Mouse (Mus musculus) megakaryocyte-erythroid progenitor cell, adult 5-6 weeks (primary cell): Measurements from ENCODE around the gene Gm28557. TPM values are rescaled to one million over a fixed set of nuclear protein-coding genes. Genes with fewer than 3 reads are reported as not detected.
A peak's percentile ranks its signal among the peaks of the same experiment; 100 is the strongest.
"Not testable (repeated sequence)": the region's sequence is repeated elsewhere in the genome, so short reads cannot be mapped to it uniquely, and the experiment has no call there.

Experiments used
- ATAC-seq: replicated peaks from 2 replicates; pipeline ENCODE4 v1.8.0; 2016; ENCODE audit warnings: mild to moderate bottlenecking, inconsistent platforms; ENCODE audit not compliant: severe bottlenecking, poor library complexity, low FRiP score, low TSS enrichment
- total RNA-seq, 2 experiments: library from RNA; stranded (forward) in 1 of 2; stranded (reverse) in 1 of 2; fragments of 200-1000, 215-1000 nt in 1 of 2; fragments of >200 nt in 1 of 2; fragmentation: Nextera tagmentation in 1 of 2; gene quantifications; 2 replicates each; pipeline ENCODE4 v1.2.3; 2014 to 2017

The Gm28557 gene
- total RNA-seq (2014; fragmentation: Nextera tagmentation) (3.1 and 6.2 TPM in 2 replicates), total RNA-seq (2017) (5.3 and 6.3 TPM in 2 replicates)

DNA sequence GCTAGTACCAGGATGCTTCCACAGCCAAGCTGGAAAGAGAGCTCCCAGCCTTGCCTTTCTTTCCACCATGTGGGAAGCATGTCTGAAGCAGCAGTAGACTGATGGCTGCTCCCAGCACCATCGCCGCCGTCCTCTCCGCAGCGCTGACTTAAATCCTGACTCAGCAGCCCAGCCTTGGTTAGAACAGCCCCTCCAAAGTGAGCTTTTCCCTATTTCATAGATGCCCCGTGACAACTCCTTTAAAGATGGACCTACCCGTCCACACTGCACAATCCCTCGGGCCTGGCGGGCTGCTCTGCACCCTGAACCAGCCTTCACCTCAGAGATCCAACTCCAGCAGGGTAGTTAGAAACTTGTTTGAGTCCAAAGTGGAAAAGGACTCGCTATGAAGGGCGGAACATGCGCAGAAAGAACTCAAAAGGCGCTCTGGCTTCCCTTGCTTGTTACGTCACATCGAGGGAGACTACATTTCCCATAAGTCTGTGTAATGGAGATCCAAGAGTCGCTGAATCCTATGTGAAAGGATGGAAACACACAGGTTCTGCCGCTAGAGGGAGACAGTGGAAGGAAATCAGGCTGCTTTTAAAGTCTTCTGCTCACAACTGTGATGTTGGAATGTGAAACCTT, at the start of gene Gm28557:
Gene Gm28557, minus strand, starts transcription at position 411 of the 627 bp plus-strand sequence.
- ATAC-seq: peak; percentile 98

DNA sequence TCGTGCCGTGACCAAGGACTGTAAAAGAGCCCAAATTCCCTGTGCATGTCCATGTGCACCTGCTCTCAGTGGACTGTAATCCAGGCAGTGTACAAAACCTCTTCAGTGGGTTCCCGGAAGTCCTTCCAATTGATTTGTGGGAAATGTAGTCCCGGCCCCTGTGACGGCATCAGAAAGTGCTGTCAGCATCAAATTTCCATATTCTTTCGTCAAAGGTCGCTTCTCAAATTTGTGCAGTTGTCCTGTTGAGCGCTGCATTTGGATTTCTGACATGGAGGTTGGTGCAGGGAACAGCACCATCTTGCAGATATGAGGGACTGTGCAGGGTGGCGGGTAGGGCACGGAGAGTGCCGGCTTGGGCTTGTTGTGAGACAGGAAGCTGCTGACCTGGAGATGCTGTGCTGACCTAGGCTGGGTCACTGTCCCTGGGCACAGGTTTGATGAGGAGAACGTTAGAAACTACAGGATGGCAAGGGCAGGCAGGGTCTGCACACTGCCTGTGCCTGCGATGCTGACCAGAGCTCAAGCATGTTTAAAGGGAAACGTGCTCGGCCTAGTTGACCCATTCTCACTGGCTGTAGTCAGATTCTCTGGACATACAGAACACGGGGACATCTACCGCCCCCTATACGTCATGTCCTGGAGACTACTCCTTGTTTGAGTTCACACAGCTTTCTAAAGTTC, 19.8 kb upstream of the Gm28557 start:
- ATAC-seq: peak; percentile 98

DNA sequence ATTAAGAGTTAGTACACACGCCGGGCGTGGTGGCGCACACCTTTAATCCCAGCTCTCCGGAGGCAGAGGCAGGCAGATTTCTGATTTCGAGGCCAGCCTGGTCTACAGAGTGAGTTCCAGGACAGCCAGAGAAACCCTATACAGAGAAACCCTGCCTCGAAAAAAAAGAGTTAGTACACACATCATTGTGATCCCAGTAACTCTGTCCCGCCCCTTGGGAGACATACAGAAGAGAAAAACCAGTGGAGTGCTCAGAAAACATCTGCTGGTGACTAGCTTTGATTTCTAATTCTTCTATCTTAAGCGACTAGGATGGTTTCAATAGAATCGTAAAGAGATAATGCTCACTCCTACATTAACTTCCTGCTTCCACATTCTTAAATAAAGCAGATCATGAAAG, 19.1 kb upstream of the Gm28557 start:
- ATAC-seq: not testable (repeated sequence)

DNA sequence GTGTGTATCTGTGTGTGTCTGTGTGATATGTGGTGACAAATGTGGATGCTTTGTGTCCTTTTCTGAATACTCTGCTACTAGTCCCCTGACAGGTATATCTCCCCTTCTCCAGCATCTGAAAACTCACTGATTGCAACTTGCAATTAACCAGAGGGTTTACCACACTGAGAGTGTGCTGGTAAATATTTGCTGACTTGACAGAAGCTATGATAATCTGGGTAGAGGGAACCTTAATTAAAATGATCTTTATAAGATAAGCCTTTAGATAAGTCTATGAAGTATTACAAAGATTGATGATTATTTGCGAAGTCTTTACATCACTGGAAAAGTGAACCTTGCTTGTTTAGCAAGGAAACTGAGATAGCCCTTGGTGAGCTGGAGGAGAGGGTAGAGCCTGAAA, 16.1 kb upstream of the Gm28557 start:
- no peak for ATAC-seq

DNA sequence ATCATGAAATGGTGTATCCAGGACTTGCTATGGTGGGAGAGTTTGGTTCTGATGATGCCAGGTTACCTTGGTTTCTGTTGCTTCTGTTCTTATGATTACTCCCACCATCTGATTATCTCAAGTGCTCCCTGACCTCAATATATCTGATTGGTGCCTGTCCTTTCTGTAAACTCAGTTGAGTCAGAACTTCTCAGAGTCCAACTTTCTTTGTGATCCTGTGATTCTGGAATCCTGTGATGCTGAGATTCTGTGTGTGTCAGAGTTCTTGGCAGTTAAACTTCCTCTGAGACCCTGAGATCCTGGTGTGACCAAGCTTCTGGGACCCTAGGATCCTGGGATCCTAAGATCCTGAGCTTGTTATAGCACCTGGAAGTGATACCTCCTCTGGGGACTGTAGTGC, 13.0 kb upstream of the Gm28557 start, which contains the start of gene Zfp759:
Gene Zfp759, plus strand, starts transcription at position 301 of the 400 bp plus-strand sequence.
- ATAC-seq: not testable (repeated sequence)

DNA sequence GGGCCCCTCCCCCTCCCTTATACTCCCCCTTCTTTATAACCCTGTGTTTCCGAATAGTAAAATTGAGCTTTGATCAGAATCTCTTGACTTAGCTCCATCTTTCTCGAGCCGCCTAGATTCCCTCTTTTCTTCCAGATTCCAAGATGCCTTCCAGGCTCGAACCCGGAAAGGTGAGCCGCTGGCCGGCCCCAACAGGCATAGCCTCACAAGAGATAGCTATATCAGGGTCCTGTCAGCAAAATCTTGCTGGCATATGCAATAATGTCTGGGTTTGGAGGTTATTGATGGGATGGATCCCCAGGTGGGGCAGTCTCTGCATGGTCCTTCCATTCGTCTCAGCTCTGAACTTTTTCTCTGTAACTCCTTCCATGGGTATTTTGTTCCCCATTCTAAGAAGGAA, 7.8 kb upstream of the Gm28557 start, which contains the start of gene Rslcan18:
Gene Rslcan18, minus strand, starts transcription at position 101 of the 400 bp plus-strand sequence.
- ATAC-seq: not testable (repeated sequence)

DNA sequence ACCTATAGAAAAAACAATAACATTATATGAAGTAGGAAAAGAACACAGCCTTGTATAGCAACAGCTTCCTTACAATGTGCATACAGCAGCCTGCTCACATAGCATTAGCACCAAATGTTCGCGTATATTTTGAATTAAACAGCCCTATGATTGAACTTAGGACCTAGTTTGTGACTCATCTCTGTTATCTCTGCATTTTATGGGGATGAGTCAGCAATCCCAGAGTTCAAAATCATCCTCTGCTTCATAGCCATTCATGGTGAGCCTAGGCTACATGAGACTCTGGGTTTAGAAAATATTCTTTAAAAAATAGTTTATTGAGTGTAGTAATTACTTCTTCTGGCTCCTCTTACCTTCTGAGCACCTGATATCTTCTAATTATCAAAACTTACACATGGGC, 4.9 kb upstream of the Gm28557 start:
- no peak for ATAC-seq

DNA sequence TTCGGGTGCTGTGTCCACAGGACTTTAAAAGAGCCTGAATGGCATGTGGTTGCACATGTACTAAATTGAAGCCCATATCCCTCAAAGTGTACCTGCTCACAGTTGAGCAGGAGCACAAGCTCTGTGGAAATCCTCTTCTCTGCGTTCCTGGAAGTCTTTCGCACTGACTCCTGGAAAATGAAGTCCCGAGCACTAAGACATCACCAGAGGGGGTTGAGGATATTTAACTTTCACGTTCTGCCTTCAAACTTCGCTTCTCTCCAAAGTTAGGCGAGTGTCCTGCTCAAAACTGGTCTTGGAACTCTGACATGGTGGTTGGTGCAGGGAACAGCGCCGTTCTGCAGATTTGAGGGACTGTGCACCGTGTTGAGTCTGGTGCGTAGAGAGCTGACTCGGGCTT, 3.7 kb upstream of the Gm28557 start:
- no peak for ATAC-seq

DNA sequence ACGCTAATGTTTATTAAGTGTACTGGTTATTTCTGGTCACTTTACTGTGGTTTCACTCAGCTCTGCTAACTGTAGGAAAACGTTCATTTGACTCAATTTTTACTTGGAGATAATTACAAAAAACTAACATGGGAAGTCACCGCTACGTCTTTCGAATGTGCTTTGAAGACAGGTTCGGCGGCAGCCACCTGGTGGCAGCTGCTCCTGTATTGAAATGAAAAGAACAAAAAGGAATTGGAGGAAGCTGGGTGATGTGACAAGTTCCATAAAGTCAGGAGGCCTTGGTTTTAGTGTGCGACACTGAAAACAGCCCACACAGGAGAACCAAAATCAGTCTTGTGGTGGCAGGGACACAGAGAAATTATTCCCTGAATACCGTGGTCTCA, 410 bp upstream of the Gm28557 start:
- peak; percentile 85 for ATAC-seq

DNA sequence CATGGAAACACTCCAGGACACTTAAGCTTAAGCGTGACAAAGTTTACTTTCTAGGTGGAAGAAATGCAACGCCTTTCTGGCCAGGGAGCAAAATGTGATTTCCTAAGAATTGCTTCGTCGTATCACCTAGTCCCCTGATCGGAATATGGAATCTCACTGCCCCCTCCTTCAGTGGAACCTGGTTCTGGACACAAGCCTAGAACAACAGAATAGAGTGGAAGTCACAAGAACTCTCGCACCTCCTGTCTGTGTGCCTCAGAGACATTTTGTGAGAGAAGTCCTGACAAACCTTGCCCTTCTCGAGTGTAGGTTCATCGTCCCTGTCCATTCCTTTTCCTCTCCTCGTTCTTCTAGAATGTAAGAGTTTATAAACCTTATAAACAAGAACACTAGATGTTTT, 723 bp downstream of the Gm28557 start:
- no peak for ATAC-seq

DNA sequence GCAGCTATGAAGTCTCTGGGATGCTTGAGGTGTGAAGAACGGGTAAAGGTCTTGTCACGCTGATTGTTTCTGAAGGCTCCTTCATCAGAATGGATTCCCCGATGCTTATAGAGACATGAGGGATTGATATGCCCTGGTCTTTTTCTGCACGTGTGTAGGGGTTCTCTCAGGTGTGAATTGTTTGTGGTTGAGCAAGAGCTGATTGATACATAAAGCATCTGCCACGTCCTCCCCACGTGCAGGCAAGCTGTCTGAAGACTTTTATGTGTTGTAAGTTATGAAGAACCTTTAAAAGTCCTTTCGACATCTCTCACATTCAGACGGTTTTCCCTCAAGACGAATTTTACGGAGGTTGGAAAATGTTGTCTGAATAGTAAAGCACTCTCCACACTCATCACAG, 10.5 kb downstream of the Gm28557 start, which contains the start of gene Zfp708:
Gene Zfp708, minus strand, starts transcription at position 101 of the 400 bp plus-strand sequence.
- no peak for ATAC-seq

DNA sequence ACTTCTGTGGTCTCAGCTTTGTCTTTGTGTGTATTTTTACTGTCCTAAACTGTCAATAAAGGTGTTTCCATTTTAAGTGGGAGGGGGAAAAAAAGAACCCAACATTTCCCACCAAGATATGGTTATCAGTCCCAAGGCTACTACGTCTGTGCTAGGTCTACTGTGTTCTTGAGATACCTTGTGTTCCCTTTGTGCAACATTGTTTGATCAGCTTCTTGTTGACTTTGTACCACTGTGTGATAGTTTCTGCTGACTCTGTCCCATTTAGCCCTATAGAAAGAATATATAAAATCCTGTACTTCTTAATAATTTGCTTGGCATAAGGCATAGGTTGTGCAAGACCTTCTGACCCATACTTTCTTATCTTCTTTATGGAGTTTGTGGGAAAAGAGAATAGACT, 18.2 kb downstream of the Gm28557 start:
- no peak for ATAC-seq

DNA sequence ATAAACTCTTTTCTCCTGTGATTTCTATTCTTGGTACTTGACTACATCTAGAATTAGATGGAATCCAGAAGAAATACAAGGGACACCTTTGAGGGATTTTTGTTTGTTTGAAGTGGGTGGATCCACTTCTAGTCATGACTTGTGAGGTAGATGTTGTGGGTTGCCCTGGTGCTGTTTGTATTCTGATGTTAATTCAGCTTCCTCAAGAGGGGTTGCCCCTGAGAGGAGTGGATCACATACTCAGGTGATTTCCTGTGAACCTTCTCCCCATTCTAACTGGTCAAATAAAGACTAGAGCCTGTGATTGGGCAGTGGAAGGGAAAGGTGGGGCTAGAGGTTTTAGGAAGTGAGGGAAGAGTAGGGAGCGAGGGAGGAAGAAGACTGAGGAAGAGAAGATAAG, 26.5 kb downstream of the Gm28557 start:
- ATAC-seq: no peak

DNA sequence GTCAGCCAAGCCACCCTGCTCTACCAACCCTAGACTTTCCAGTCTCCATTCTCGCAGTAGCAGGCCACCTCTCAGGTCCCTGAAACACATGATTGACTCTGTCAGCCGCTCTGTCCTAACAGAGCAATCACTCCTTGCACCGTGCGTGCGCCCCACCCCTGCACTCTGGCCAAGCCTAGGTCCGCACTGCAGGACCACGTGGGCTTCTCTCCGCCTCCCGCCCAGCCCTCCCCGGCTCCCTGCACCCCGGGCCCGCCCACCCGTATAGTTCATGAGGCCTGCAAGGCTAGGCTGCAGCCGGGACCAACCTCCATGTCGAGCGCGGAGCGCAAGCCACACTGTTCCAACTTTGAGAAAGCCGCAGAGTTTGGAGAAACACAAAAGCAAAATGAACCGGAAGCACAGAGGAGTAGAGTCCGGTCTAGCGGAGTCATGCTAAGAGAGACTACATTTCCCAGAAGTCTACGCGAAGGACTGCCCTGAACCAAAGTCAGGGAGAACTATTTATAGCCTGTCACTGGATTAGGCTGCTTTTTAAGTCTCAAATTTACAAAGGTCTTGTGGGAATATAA, 27.2 kb downstream of the Gm28557 start:
- peak; percentile 96 for ATAC-seq

DNA sequence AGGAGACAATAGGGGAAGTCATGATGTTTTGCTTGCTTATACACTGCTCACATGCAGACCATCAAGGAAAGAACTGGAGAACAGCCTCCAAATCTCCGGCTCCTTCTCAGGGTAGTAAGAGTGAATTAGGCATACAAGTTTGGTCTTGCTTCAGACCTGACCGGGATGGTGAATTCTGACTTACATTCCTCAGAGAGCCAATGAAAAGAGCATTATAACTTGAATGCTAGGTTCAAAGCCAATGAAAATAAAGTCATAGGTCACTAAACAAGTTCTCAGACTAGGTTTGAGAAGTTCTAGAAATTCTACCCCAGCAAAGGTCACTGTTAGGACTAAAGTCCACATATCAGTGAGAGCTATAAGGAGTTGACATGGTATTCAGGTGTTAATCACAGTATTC, 31.2 kb downstream of the Gm28557 start:
- ATAC-seq: no peak

DNA sequence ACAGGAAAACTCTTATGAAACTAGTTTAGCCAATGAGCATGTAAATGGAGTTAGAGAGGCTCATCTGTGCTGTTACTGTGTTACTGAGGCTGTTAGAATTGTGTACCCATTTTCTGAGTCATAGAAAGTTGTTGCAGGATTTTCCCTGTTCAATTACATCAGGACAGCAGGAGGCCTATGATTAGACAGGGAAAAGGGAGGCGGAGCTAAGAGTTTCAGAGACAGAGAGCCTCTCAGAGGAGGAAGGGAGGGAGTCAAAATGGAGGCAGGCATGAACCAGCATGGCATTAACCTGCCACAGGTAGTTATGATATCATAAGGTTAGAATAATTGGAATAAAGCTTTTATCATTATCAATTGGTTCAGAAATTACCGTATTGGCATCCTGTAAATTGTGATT, 35.6 kb downstream of the Gm28557 start:
- ATAC-seq: no peak

DNA sequence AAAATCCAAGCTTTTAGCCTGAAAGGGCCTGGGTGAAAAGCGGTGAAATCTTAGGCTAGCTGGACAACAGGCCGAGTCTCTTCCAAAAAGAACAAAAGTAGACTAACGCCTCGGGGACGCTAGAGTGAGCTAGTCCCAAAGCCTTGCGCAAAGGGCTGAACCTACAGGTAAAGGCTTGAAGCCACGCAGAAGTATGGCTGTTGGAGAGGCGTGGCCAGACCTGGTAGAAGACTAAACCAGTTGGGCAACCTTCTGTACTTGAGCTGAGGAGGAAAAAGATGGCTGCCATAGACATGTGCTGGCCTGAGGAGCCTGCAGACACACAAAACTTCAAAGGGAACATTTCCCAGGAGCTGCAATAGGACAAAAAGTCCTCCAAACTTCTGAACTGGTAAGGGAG, 43.0 kb downstream of the Gm28557 start:
- no peak for ATAC-seq

DNA sequence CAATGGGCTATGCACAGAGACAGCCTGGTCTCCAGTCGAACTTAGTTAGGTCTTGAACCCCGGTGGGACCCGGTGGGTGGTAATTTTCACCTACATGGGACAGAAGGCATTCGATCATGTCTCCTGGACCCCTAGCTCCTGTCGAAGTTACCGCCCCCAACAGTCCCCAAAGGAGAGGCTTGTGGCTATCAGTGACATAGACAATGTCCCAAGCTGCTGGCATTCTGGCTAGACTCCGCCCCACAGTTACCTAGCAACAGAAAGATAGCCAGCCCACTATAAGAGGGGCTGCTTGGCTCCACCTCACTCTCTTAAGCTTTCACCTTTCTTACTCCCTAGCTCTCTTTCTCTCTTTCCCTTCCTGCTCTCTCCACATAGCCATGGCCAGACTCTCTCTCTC, 46.0 kb downstream of the Gm28557 start:
- no peak for ATAC-seq

DNA sequence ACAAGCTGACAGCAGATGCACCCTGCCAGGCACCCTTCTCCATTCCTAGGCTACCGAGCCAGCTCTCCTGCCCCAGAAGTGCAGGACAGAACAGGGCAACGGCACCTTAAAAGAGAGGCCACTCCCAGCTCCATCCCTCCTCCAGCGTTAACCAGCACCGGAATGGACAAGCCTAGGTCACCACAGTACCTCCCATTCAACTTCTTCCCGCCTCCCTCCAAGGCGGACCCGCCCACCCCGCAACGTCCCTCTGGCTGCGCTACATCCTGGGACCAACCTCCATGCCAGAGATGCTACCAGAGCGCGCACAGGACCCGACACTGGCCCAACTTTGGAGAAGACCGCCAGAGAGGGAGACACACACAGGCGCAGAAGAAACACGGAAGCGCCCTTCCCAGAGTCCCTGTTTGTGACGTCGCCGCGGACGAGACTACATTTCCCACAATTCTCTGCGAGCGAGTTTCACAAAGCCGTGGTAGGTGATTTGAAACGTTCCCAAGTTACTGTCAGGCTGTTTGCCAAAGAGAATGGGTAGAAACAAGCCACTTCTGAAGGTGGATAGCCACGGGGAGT, 47.5 kb downstream of the Gm28557 start, which contains the start of gene Zfp712:
Gene Zfp712, minus strand, starts transcription at position 385 of the 573 bp plus-strand sequence.
- peak; percentile 99 for ATAC-seq

DNA sequence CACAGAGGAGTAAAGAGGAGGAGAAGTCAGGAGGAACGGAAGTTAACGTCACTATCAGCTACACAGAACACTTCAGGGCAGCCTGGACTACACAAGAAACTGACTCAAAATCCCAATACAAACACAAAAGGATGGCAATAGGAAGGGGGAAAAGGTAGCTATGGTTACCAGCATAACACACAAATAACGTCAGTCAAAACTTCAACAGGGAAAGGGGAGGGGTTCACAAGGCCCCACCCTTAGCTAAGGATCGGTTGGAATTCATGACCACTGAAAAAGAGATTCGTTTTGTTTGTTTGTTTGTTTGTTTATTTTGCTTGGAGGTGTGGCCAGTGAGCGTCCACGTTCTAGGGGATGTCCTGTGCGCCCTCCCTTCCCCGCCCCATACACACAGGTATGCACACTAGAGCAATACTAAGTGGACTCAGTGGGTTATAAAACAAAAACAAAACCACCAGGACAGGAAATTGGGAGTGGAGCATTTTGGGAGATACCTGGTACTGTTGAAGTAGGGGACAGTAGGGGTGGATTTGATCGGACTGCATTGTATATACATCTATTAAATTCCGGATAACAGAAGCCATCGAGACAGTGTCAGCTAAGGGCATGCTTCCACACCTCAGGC, 48.1 kb downstream of the Gm28557 start:
- ATAC-seq: peak; percentile 39
